Mouse (Mus musculus) embryonic facial prominence, embryonic 11.5 days (tissue): ENCODE measurements around the gene Zyg11a. TPM values are rescaled to one million over a fixed set of nuclear protein-coding genes. Genes with fewer than 3 reads are reported as not detected.

ENCODE experiments used
- ATAC-seq: fragments of 200-750 bp; cut with Nextera tagmentation; replicated peaks from 2 replicates; pipeline ENCODE4 v1.8.0; 2017; ENCODE audit warnings: low read depth; ENCODE audit not compliant: insufficient number of reproducible peaks, low FRiP score, low TSS enrichment
- DNase-seq: peaks from one replicate; pipeline ENCODE4 v3.0.0-alpha.2; 2015; ENCODE audit warnings: low spot score
- H3K27ac ChIP-seq: fragments of 300-500 bp; sonication (generic); replicated peaks from 2 replicates; pipeline ENCODE4 v1.5.1; 2014; ENCODE audit warnings: mild to moderate bottlenecking, low read depth, low read length, control low read depth
- H3K27me3 ChIP-seq: fragments of 300-500 bp; sonication (generic); 2 replicates; pipeline ENCODE4 v1.6.1; 2014; ENCODE audit warnings: mild to moderate bottlenecking, low read length, moderate library complexity, mixed read lengths; ENCODE audit not compliant: control insufficient read depth, insufficient read depth
- H3K36me3 ChIP-seq: fragments of 300-500 bp; sonication (generic); replicated peaks from 2 replicates; pipeline ENCODE4 v1.6.1; 2014; ENCODE audit warnings: low read depth, mild to moderate bottlenecking, low read length, moderate library complexity, mixed read lengths; ENCODE audit not compliant: control insufficient read depth, insufficient read depth
- H3K4me1 ChIP-seq: fragments of 300-500 bp; sonication (generic); 2 replicates; pipeline ENCODE4 v1.6.1; 2014; ENCODE audit warnings: low read length, mixed read lengths; ENCODE audit not compliant: control insufficient read depth, insufficient read depth
- H3K4me2 ChIP-seq: fragments of 300-500 bp; sonication (generic); 2 replicates; pipeline ENCODE4 v1.6.1; 2014; ENCODE audit warnings: low read depth, mild to moderate bottlenecking, control low read depth, low read length, moderate library complexity
- H3K4me3 ChIP-seq: fragments of 300-500 bp; sonication (generic); 2 replicates; pipeline ENCODE4 v1.5.1; 2014; ENCODE audit warnings: low read depth, low read length, control low read depth
- H3K9ac ChIP-seq: fragments of 300-500 bp; sonication (generic); replicated peaks from 2 replicates; pipeline ENCODE4 v1.6.1; 2014; ENCODE audit warnings: mild to moderate bottlenecking, control low read depth, low read length
- H3K9me3 ChIP-seq: fragments of 300-500 bp; sonication (generic); replicated peaks from 2 replicates; pipeline ENCODE4 v1.6.1; 2016; ENCODE audit warnings: mild to moderate bottlenecking, low read length, inconsistent platforms, mixed read lengths; ENCODE audit not compliant: control insufficient read depth
- WGBS: fragments of 180-500 bp; shearing (Covaris S2); extraction: QIAGEN DNeasy Blood & Tissue Kit; methylation state at CpG from one replicate; pipeline ENCODE4 v1.1.7; 2014; 5-methylcytosine and 5-hydroxymethylcytosine counted together
- polyA plus RNA-seq: library from polyadenylated mRNA; unstranded; fragments of >200 nt; fragmentation: Nextera tagmentation; extraction: Ambion mirVana; gene quantifications from 2 replicates; pipeline ENCODE4 v1.2.1, GENCODE M21; 2014

Zyg11a gene
- polyA plus RNA-seq = 0.11 TPM in 1 of 2 replicates, not detected in the other

DNA sequence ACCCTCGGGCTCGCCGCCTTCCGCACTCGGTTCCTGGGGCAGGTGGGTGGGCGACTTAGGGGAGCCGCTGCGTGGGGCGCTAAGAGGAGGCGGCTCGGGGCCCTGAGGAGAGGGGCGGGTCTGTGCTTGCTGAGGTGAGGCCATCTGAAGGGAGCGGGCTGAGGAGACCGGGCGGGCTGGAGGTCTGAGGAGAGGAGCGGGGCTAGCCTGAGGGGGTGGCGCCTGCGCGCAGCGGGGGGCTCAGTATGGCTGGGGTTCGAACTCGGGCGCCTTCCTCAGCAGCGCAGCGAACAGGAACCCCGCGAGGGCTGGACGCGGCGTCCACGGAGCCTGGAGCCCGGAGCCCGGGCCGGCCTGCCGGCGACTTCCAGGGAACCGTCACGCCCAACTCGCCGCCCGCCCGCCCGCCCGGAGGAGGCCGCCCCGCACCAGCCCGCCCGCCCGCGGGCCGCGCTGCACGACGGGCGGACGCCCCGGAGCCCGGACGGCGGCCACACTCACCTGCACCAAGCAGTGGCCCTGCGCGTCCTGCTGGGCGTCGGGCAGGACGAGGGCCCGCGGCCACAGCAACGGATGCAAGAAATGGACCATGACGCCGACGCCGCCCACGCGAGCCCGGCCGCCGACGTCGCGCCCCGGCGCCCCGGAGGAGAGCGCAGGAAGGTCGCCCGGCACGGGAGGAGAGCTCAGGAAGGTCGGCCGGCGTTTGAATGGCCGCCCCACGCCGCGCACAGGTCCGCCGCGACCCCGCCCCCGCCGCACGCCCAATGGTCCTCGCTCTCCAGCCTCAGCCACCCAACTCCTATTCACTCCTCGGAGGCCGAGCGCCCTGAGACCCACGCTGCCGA lies at the start of gene Zyg11a:
TSS of gene Zyg11a (minus strand) at position 717 of the 848 bp plus-strand sequence.
- Histone ChIP-seq H3K4me2 (peak within 1 kb of the TSS; percentile 80), H3K27me3 (peaks cover 23% of the 10 kb centered on the region), H3K9ac (peak within 1 kb of the TSS; percentile 25; the same call in 1 of the 2 replicates), H3K27ac (no peak within 1 kb of the TSS), H3K36me3 (no peaks in the 10 kb centered on the region), H3K9me3 (no peaks in the 10 kb centered on the region), H3K4me3 (peak within 1 kb of the TSS; percentile 42), H3K4me1 (no peaks in the 10 kb centered on the region)
- ATAC-seq (peak; percentile 73; the same call in 1 of the 2 replicates), DNase-seq (peak; percentile 17)
- under 1% methylated on average over 99 of the region's 107 CpGs for WGBS

DNA sequence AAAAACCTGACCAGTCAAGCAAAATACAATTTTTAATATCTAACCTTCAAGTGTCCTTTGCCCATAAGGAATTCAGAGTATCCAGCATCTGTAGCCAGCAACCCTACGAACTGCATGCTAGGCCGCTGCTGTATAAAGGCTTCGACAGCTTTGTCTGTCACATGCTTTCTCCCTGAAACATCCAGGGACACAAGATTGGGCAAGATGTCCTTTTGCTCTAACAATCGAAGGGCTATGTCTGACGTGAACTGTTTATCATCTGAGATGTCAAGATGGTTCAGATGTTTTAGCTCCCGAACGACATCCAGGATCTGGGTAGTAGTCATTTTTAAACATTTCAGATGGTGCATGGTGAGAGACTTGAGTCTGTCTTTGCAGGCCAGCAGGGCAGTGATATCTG lies 47.9 kb upstream of the Zyg11a start:
- Histone ChIP-seq H3K4me1 (no peaks in the 10 kb centered on the region), H3K27me3 (no peaks in the 10 kb centered on the region), H3K36me3 (no peaks in the 10 kb centered on the region), H3K9me3 (no peaks in the 10 kb centered on the region), H3K4me3 (no peak overlapping the region), H3K4me2 (no peak overlapping the region), H3K9ac (no peak overlapping the region), H3K27ac (no peak overlapping the region)
- 95% methylated on average over 7 of the region's 7 CpGs for WGBS
- no peak for DNase-seq
- ATAC-seq = no peak

DNA sequence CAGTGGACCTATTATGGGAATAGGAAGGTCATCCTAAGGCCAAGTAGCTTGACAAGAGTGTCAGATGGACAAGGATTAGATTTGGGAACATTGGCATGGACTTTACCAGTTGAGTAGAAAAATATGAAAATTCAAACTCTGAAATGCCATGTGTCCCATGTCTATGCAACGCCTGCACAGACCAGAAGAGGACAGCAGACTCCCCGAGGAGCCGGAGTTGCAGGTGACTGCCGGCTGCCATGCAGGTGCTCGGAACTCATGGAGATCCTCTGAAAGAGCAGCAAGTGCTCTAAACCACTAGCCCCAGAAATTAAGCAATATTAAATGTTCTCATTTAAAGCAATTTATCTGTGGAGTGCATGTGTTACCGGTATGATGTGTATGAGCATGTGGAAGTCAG lies 35.5 kb upstream of the Zyg11a start:
- DNase-seq = no peak
- ATAC-seq = no peak
- H3K27me3 ChIP-seq = no peaks in the 10 kb centered on the region
- H3K9ac ChIP-seq = no peak overlapping the region
- no peak overlapping the region for H3K4me2 ChIP-seq
- H3K36me3 ChIP-seq = peaks cover 14% of the 10 kb centered on the region
- no peak overlapping the region for H3K27ac ChIP-seq
- H3K9me3 ChIP-seq = no peaks in the 10 kb centered on the region
- H3K4me3 ChIP-seq = no peak overlapping the region
- H3K4me1 ChIP-seq = no peaks in the 10 kb centered on the region
- 91% methylated on average over 6 of the region's 6 CpGs for WGBS

DNA sequence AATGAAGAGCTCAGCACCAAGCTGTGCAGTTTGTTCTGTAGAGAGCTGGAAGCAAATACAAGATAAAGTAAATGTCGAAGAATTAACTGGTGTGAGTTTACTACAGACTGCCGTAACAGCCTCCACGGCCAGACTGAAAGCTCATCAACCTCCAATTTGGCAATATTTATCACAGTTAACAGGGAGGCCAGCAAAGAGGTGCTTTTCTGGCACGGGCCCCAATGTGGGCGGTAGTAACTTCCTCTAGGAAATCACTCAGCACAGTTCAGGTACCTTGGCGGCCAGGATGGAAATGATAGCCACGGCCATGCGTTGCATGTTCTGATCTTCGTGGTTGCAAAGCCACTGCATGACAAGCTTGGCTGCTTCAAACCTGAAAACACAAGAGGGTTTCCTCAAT lies 32.7 kb upstream of the Zyg11a start:
- Histone ChIP-seq H3K27ac (no peak overlapping the region), H3K9me3 (no peaks in the 10 kb centered on the region), H3K9ac (no peak overlapping the region), H3K4me3 (no peak overlapping the region), H3K4me2 (no peak overlapping the region), H3K27me3 (no peaks in the 10 kb centered on the region), H3K36me3 (peaks cover 9% of the 10 kb centered on the region; the same call in 1 of the 2 replicates), H3K4me1 (no peaks in the 10 kb centered on the region)
- no peak for ATAC-seq
- no peak for DNase-seq
- WGBS = 95% methylated on average over 9 of the region's 9 CpGs

DNA sequence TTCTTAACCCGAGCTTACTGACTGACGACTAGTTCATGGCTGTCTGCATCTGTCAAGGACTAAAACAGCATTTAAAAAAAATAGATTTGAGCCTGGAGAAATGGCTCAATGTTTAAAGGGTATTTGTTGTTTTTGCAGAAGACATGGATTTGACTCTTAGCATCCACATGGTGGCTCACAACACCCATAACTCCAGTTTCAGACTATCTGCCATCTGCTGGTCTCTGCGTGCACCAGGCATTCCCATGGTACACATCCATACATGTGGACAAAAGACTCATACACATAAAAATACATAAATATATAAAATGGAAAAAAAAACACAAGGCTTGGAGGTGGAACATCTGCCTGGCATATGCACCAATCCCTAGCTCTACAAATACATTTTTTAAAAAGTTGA lies 31.5 kb upstream of the Zyg11a start:
- no peak for DNase-seq
- 83% methylated on average over 3 of the region's 3 CpGs for WGBS
- H3K27ac ChIP-seq = no peak overlapping the region
- H3K4me3 ChIP-seq = no peak overlapping the region
- H3K9ac ChIP-seq = no peak overlapping the region
- ATAC-seq = no peak
- no peaks in the 10 kb centered on the region for H3K4me1 ChIP-seq
- H3K36me3 ChIP-seq = peaks cover 9% of the 10 kb centered on the region; the same call in 1 of the 2 replicates
- H3K4me2 ChIP-seq = no peak overlapping the region
- H3K27me3 ChIP-seq = no peaks in the 10 kb centered on the region
- H3K9me3 ChIP-seq = no peaks in the 10 kb centered on the region

DNA sequence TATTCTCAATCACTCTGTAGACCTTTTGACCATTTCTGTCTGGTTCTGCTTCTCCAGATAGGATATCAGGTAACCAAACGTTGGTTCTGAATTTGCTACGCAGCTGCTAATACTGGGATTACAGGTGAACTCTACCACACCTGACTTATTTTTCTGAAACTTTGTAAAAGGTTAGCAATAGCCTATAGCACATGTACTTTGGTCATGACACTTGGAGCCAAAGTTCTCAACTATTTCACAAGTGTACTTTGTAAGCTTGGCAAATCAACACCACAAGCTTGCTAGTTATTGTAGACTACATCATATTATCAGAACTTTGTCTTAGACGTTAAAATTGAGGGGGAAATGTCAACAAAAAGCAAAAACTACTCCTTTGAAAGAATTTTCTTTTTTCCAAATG lies 15.8 kb upstream of the Zyg11a start:
- H3K9me3 ChIP-seq = no peaks in the 10 kb centered on the region
- H3K27ac ChIP-seq = no peak overlapping the region
- no peaks in the 10 kb centered on the region for H3K27me3 ChIP-seq
- no peak overlapping the region for H3K9ac ChIP-seq
- no peaks in the 10 kb centered on the region for H3K4me1 ChIP-seq
- WGBS = 88% methylated on average over 3 of the region's 3 CpGs
- H3K4me3 ChIP-seq = no peak overlapping the region
- ATAC-seq = no peak
- no peaks in the 10 kb centered on the region; the same call in none of the 2 replicates for H3K36me3 ChIP-seq
- H3K4me2 ChIP-seq = no peak overlapping the region
- no peak for DNase-seq

DNA sequence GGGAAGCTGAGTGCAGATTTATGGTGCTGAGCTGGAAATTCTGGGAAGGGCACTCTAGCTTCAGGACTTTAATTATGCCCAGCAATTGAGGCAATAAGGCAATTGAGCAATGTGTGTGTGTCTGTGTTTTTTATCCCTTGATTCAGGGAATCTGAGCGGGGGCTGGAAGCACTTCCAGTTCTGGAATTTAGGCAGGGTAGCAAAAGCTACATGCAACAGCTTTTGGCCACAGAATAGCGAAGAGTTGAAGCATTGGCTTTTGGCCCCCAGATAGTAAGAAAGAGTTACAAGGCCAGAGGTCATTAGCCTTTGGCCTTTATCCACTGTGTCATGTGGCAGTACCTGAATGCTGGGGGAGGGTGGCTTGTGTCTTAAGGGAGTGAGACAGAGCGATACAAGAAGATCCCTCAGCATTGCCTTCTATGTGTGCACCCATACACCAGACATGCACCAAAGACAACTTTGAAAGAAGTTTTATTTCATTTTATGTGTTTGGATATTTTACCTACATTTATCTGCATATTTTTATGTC lies 7.6 kb upstream of the Zyg11a start:
- Histone ChIP-seq H3K4me1 (no peaks in the 10 kb centered on the region), H3K9ac (no peak overlapping the region), H3K4me2 (no peak overlapping the region), H3K27me3 (no peaks in the 10 kb centered on the region), H3K9me3 (no peaks in the 10 kb centered on the region), H3K36me3 (no peaks in the 10 kb centered on the region), H3K27ac (no peak overlapping the region), H3K4me3 (no peak overlapping the region)
- no peak for DNase-seq
- WGBS = 47% methylated on average over 3 of the region's 3 CpGs
- ATAC-seq = no peak

DNA sequence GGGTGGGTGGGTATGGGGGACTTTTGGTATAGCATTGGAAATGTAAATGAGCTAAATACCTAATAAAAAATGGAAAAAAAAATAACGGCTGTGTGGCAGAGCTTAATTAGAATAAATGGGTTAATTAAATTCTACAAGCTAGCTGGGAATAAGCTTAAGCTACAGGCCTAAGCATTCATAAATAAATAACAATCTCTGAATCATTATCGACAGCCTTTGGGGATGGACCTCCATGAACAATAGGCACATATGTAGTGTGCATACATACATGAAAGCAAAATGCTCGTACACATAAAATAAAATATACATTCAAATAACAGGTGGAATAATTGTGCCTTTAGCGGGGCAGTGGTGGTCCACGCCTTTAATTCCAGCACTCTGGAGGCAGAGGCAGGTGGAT lies 4.7 kb upstream of the Zyg11a start:
- Histone ChIP-seq H3K4me2 (no peak overlapping the region), H3K9me3 (no peaks in the 10 kb centered on the region), H3K9ac (no peak overlapping the region), H3K4me3 (no peak overlapping the region), H3K27me3 (peaks cover 13% of the 10 kb centered on the region), H3K4me1 (no peaks in the 10 kb centered on the region), H3K36me3 (no peaks in the 10 kb centered on the region), H3K27ac (no peak overlapping the region)
- ATAC-seq (no peak), DNase-seq (no peak)
- WGBS = 96% methylated on average over 5 of the region's 5 CpGs
